Mouse (Mus musculus) liver, embryonic 14.5 days (tissue): ENCODE data around the gene Pcgf6.

Experiments used
- CTCF ChIP-seq: IDR thresholded peaks from 2 replicates; pipeline ENCODE4 v1.5.1; 2016; ENCODE audit warnings: antibody characterized with exemption, low read depth, control low read depth
- EP300 ChIP-seq: IDR thresholded peaks from 2 replicates; pipeline ENCODE4 v1.6.1; 2016; ENCODE audit warnings: antibody characterized with exemption, low read depth

DNA sequence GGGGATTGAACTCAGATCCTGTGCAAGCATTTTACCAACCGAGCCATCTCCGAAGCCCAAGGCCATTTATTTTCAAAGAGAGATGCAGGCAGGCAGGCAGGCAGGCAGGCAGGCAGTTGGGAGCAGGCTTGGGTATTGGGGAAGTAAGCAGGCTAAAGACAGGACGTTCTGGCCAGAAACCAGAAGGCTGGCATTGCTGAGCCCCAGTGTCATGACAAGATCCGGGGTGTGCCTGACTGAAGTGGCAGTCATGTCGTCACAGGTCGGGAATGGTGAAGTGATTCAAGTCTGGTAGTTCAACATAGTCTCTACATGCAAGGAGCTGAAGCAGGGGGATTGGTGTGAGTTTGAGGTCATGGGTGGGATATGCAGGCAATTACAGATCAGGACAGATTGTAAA lies 63.1 kb downstream of the Pcgf6 start:
- no peak for TF ChIP-seq CTCF
- TF ChIP-seq EP300 = no peak
